Comparison of ENCODE assay signal across 13 mouse cellular contexts in genomic region chr9:31432336-31432975, GRCm38 (mm10). TPM values are rescaled to one million over a fixed set of nuclear protein-coding genes. Genes with fewer than 3 reads are reported as not detected.
A peak's percentile ranks its signal among the peaks of the same experiment; 100 is the strongest.
DNase-seq lines count a peak whose midpoint lies in the region; ATAC-seq lines count a peak whose summit lies in the region.
"Had no signal": no experiment of that assay in that cellular context is flagged by ENCODE, and none has a peak within 500 bp of the region (broad histone marks: within the 10 kb centered on the region; RNA-seq: fewer than 3 reads in every experiment).

No protein-coding gene starts in this region.

- WGBS in liver, embryonic 11.5 days, result 67% methylated on average over 7 of the region's 7 CpGs
- 72% methylated on average over 7 of the region's 7 CpGs for WGBS in stomach, embryonic 14.5 days
- WGBS in forebrain, embryonic 14.5 days, result 86% methylated on average over 7 of the region's 7 CpGs

- no peak overlapping the region for H3K9ac ChIP-seq in liver, embryonic 11.5 days (ENCODE audit: low read depth, low read length)
- no peak overlapping the region for H3K9ac ChIP-seq in stomach, embryonic 14.5 days (replicated peaks; ENCODE audit: low read depth, low read length)
- no peak overlapping the region for H3K9ac ChIP-seq in forebrain, embryonic 14.5 days (ENCODE audit: low read length)

- no peak for DNase-seq in liver, embryonic 11.5 days (ENCODE audit: low spot score)
- DNase-seq in liver (no peak), R1 (ENCODE audit: low read depth, low spot score) (peak; percentile 41)
- peak; percentile 15 for DNase-seq in fibroblast of lung, adult 2 months (ENCODE audit: low read depth)
- no peak for DNase-seq in embryo, embryonic 11 days
- DNase-seq in forebrain, embryonic 14.5 days (ENCODE audit: low spot score), result no peak
- DNase-seq: cerebellum, adult 11 months; gastrocnemius, postnatal 14 days; lung, adult 18-20 months; right cerebral cortex, postnatal 4 days had no signal

- no peaks in the 10 kb centered on the region for H3K36me3 ChIP-seq in liver, embryonic 11.5 days (ENCODE audit: control insufficient read depth, insufficient read depth, low read length)
- H3K36me3 ChIP-seq in stomach, embryonic 14.5 days (ENCODE audit: control insufficient read depth, insufficient read depth, low read length), result no peaks in the 10 kb centered on the region
- H3K36me3 ChIP-seq in forebrain, embryonic 14.5 days (ENCODE audit: control insufficient read depth, insufficient read depth, low read length), result no peaks in the 10 kb centered on the region

- ATAC-seq in liver, embryonic 11.5 days (replicated peaks; ENCODE audit: low FRiP score), result 0 out of 2 replicates have a peak, but pooled peaks have one; percentile 15
- ATAC-seq in stomach, embryonic 14.5 days (ENCODE audit: insufficient number of reproducible peaks, insufficient read depth, low FRiP score, low read depth), result 0 out of 2 replicates have a peak, but pooled peaks have one; percentile 37
- no peak for ATAC-seq in forebrain, embryonic 14.5 days
- ATAC-seq: Patski had no signal

- H3K4me3 ChIP-seq in liver, embryonic 11.5 days (ENCODE audit: low read depth, low read length), result no peak overlapping the region
- no peak overlapping the region for H3K4me3 ChIP-seq in stomach, embryonic 14.5 days (ENCODE audit: low read depth, low read length)
- no peak overlapping the region for H3K4me3 ChIP-seq in forebrain, embryonic 14.5 days (ENCODE audit: low read depth, low read length)

- H3K27me3 ChIP-seq in liver, embryonic 11.5 days (replicated peaks; ENCODE audit: control insufficient read depth, insufficient read depth, low read length), result no peaks in the 10 kb centered on the region
- no peaks in the 10 kb centered on the region for H3K27me3 ChIP-seq in stomach, embryonic 14.5 days (ENCODE audit: control insufficient read depth, insufficient read depth, low read length)
- H3K27me3 ChIP-seq in forebrain, embryonic 14.5 days (replicated peaks; ENCODE audit: control insufficient read depth, insufficient read depth, low read length), result no peaks in the 10 kb centered on the region
- H3K27me3 ChIP-seq: Patski had no signal

- no peaks in the 10 kb centered on the region for H3K9me3 ChIP-seq in liver, embryonic 11.5 days (ENCODE audit: control insufficient read depth, low read length)
- H3K9me3 ChIP-seq in stomach, embryonic 14.5 days (ENCODE audit: control insufficient read depth, low read depth, low read length), result no peaks in the 10 kb centered on the region
- no peaks in the 10 kb centered on the region for H3K9me3 ChIP-seq in forebrain, embryonic 14.5 days (replicated peaks; ENCODE audit: control insufficient read depth, low read length)

- no peak overlapping the region for H3K27ac ChIP-seq in liver, embryonic 11.5 days (ENCODE audit: low read depth, low read length)
- H3K27ac ChIP-seq in stomach, embryonic 14.5 days (ENCODE audit: low read length), result no peak overlapping the region
- H3K27ac ChIP-seq in forebrain, embryonic 14.5 days (ENCODE audit: low read depth, low read length), result no peak overlapping the region

- no peaks in the 10 kb centered on the region for H3K4me1 ChIP-seq in liver, embryonic 11.5 days (replicated peaks; ENCODE audit: control insufficient read depth, insufficient read depth, low read length)
- no peaks in the 10 kb centered on the region for H3K4me1 ChIP-seq in stomach, embryonic 14.5 days (ENCODE audit: control insufficient read depth, insufficient read depth, low read length)
- H3K4me1 ChIP-seq in forebrain, embryonic 14.5 days (ENCODE audit: control insufficient read depth, insufficient read depth, low read length), result no peaks in the 10 kb centered on the region

- no peak overlapping the region for H3K4me2 ChIP-seq in liver, embryonic 11.5 days
- no peak overlapping the region for H3K4me2 ChIP-seq in stomach, embryonic 14.5 days (replicated peaks; ENCODE audit: low read depth, low read length)
- no peak overlapping the region for H3K4me2 ChIP-seq in forebrain, embryonic 14.5 days (ENCODE audit: low read length)

RNA-seq across cellular contexts. Expression of gene Tmem45b, which starts 31.8 kb away (rescaled TPM):
- not detected in 2 replicates for polyA plus RNA-seq in liver, embryonic 11.5 days (2014; fragmentation: Nextera tagmentation; extraction: Ambion mirVana)
- polyA plus RNA-seq in stomach, embryonic 14.5 days (2014; fragmentation: Nextera tagmentation; extraction: Ambion mirVana), result 10.3 and 16.0 TPM in 2 replicates
- not detected in 2 replicates for polyA plus RNA-seq in forebrain, embryonic 14.5 days (2014; fragmentation: Nextera tagmentation; extraction: Ambion mirVana)
- polyA plus RNA-seq: hindbrain, embryonic 11.5 days; Patski had no signal

RNA-seq across cellular contexts. Expression of gene Nfrkb, which starts 46.5 kb away (rescaled TPM):
- polyA plus RNA-seq in liver, embryonic 11.5 days (2014; fragmentation: Nextera tagmentation; extraction: Ambion mirVana), result 16.1 and 16.4 TPM in 2 replicates
- polyA plus RNA-seq in stomach, embryonic 14.5 days (2014; fragmentation: Nextera tagmentation; extraction: Ambion mirVana), result 34.5 and 38.2 TPM in 2 replicates
- 30.0 and 31.9 TPM in 2 replicates for polyA plus RNA-seq in forebrain, embryonic 14.5 days (2014; fragmentation: Nextera tagmentation; extraction: Ambion mirVana)

Comparison
In these comparisons a context has a peak if more than half of its experiments do, and no peak if none do; other contexts are left out.
1. DNase-seq: peak in R1 (single experiment) and fibroblast of lung, adult 2 months (single experiment); none in liver, embryonic 11.5 days (single experiment), liver (single experiment), embryo, embryonic 11 days (single experiment) and forebrain, embryonic 14.5 days (single experiment).
2. RNA of gene Tmem45b, which starts 31.8 kb away (polyA plus RNA-seq): 10.3 to 16.0 TPM in stomach, embryonic 14.5 days; not detected in liver, embryonic 11.5 days and not detected in forebrain, embryonic 14.5 days; every median in the first group is over 10 times any median in the second.